Mouse (Mus musculus) G1E (cell line): ENCODE measurements at regions not wholly inside any gene's neighbourhood (a gene's known extent, or its start where the extent isn't known, plus 50 kb on each side); places are given as distances from the start of the nearest gene placed in this dataset.

Experiments
- CTCF ChIP-seq: IDR thresholded peaks from 2 replicates; pipeline ENCODE4 v1.5.1; 2012; ENCODE audit warnings: low read depth, low read length, inconsistent platforms, mixed read lengths
- GATA1 ChIP-seq: IDR thresholded peaks from 2 replicates; pipeline ENCODE4 v1.6.1; 2012; ENCODE audit warnings: borderline replicate concordance, low read length, inconsistent platforms, mixed read lengths

GRCm38 (mm10) chr4:142671872-142672458 is 432.8 kb upstream of the Kazn start:
- TF ChIP-seq CTCF, result no peak
- no peak for TF ChIP-seq GATA1
